Mouse (Mus musculus): Measurements from ENCODE around the gene 1700023F06Rik. TPM values are rescaled to one million over a fixed set of nuclear protein-coding genes. Genes with fewer than 3 reads are reported as not detected.

The 1700023F06Rik gene
- polyA plus RNA-seq, 1 experiment from 2014 or later = 0.38 TPM

DNA sequence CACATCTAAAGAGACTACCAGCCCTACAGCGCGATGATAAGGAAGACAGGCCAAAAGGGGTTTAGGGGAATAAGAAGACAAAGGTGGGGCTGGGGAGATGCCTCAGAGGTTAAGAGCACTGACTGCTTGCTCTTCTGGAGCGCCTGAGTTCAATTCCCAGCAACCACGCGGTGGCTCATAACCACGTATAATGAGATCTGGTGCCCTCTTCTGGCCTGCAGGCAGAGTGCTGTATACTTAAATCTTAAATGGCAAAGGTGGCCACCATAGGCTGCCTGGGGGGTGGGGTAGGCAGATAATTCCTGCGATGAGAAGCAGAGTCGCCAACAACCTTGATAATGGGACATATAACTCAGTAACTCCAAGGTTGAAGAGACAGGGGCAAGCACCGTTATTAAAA lies 29.4 kb upstream of the 1700023F06Rik start:
- H3K27me3 ChIP-seq (replicated peaks; ENCODE audit: insufficient read depth, low read length) = no peaks in the 10 kb centered on the region
- ATAC-seq (no peak), DNase-seq (ENCODE audit: low spot score) (no peak)
- no peak overlapping the region for H3K27ac ChIP-seq (ENCODE audit: low read length)
- H3K4me3 ChIP-seq (ENCODE audit: low read depth, low read length) = no peak overlapping the region
- TF ChIP-seq EP300 (IDR thresholded peaks at IDR 0.05) (no peak), CTCF (IDR thresholded peaks at IDR 0.05) (peak; percentile 48)
- 78% methylated on average over 9 of the region's 9 CpGs for WGBS
- H3K4me1 ChIP-seq (ENCODE audit: insufficient read depth, low read depth, low read length) = peaks cover 5% of the 10 kb centered on the region; the same call in 1 of the 2 replicates
- no peaks in the 10 kb centered on the region for H3K9me3 ChIP-seq (ENCODE audit: low read length)
- H3K9ac ChIP-seq (replicated peaks; ENCODE audit: low read depth) = no peak overlapping the region
- peaks cover 25% of the 10 kb centered on the region; the same call in 1 of the 2 replicates for H3K36me3 ChIP-seq (ENCODE audit: insufficient read depth, low read length)
- no peak overlapping the region for H3K4me2 ChIP-seq (replicated peaks; ENCODE audit: low read depth, low read length)

DNA sequence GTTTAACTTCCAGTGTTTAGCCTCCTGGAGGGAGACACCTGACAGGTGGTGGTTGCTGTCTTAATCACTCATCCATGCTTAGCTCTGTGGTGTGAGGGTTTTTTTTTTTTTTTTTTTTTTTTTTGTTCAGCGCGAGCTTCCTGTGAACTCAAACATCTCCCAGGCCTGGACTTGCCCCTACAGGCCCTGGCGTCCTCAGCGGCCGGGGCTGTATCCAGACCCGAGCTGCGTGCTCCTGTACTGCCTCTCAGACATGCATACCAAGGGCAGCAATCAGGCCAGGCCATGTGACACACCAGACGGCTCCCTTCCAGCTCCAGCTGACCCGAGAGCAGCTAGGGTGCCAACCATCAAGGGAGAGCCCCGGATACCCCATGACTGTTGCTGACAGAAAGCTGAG lies 28.5 kb upstream of the 1700023F06Rik start:
- H3K4me1 ChIP-seq (ENCODE audit: insufficient read depth, low read depth, low read length) = peaks cover 5% of the 10 kb centered on the region; the same call in 1 of the 2 replicates
- ATAC-seq = no peak
- no peaks in the 10 kb centered on the region for H3K27me3 ChIP-seq (replicated peaks; ENCODE audit: insufficient read depth, low read length)
- DNase-seq (ENCODE audit: low spot score) = no peak
- H3K9me3 ChIP-seq (ENCODE audit: low read length) = no peaks in the 10 kb centered on the region
- H3K27ac ChIP-seq (ENCODE audit: low read length) = no peak overlapping the region
- H3K4me2 ChIP-seq (replicated peaks; ENCODE audit: low read depth, low read length) = no peak overlapping the region
- TF ChIP-seq EP300 (IDR thresholded peaks at IDR 0.05) (no peak), CTCF (IDR thresholded peaks at IDR 0.05) (no peak)
- H3K4me3 ChIP-seq (ENCODE audit: low read depth, low read length) = no peak overlapping the region
- WGBS = 70% methylated on average over 10 of the region's 10 CpGs
- H3K9ac ChIP-seq (replicated peaks; ENCODE audit: low read depth) = no peak overlapping the region
- peaks cover 25% of the 10 kb centered on the region; the same call in 1 of the 2 replicates for H3K36me3 ChIP-seq (ENCODE audit: insufficient read depth, low read length)

DNA sequence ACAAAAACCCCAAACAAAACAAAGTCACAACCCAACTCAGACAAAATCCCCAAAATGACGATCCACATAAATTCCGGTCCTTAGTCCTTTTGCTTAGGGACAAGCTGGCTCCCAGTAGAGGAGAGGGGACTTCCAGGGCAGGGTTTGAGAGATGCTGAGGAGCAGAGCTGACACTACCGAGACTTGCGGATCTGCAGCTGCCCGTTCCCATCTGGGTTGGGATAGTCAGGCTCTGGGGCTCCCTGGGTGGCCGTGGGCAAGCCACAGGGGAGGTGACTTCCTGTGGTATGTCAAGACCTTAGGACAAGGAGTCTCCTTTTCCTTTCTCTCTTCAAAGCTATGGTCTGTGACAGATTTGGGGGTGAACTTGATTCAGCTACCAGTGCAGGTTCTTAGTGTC lies 28.1 kb upstream of the 1700023F06Rik start:
- DNase-seq (ENCODE audit: low spot score) (no peak), ATAC-seq (no peak)
- H3K9ac ChIP-seq (replicated peaks; ENCODE audit: low read depth) = no peak overlapping the region
- H3K4me2 ChIP-seq (replicated peaks; ENCODE audit: low read depth, low read length) = no peak overlapping the region
- 87% methylated on average over 6 of the region's 6 CpGs for WGBS
- H3K4me3 ChIP-seq (ENCODE audit: low read depth, low read length) = no peak overlapping the region
- no peaks in the 10 kb centered on the region for H3K9me3 ChIP-seq (ENCODE audit: low read length)
- TF ChIP-seq CTCF (IDR thresholded peaks at IDR 0.05) = no peak
- no peak for TF ChIP-seq EP300 (IDR thresholded peaks at IDR 0.05)
- peaks cover 2% of the 10 kb centered on the region; the same call in 1 of the 2 replicates for H3K4me1 ChIP-seq (ENCODE audit: insufficient read depth, low read depth, low read length)
- H3K36me3 ChIP-seq (ENCODE audit: insufficient read depth, low read length) = peaks cover 25% of the 10 kb centered on the region; the same call in 1 of the 2 replicates
- H3K27me3 ChIP-seq (replicated peaks; ENCODE audit: insufficient read depth, low read length) = no peaks in the 10 kb centered on the region
- H3K27ac ChIP-seq (ENCODE audit: low read length) = no peak overlapping the region

DNA sequence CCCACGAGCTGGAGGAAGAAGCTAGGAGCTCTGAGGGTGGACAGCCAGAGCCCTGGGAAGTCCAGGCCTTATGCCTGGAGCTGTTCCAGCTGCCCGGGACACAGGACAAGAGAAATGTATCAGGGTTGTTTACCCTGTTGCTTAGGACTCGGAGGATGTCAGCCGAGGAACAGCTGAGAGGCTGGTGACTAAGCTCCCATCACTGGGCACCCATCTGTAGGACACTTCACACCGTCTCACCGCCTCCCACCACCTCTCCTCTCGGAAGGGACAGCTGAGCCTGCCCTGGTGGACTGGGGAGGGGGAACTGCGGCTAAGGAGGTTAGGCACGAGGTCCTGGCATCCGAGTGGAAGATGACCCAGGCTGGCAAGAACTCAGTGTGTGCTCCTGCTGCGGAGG lies 27.3 kb upstream of the 1700023F06Rik start:
- no peaks in the 10 kb centered on the region for H3K27me3 ChIP-seq (replicated peaks; ENCODE audit: insufficient read depth, low read length)
- H3K9me3 ChIP-seq (ENCODE audit: low read length) = no peaks in the 10 kb centered on the region
- H3K9ac ChIP-seq (replicated peaks; ENCODE audit: low read depth) = no peak overlapping the region
- H3K4me3 ChIP-seq (ENCODE audit: low read depth, low read length) = no peak overlapping the region
- no peaks in the 10 kb centered on the region for H3K4me1 ChIP-seq (ENCODE audit: insufficient read depth, low read depth, low read length)
- peaks cover 25% of the 10 kb centered on the region for H3K36me3 ChIP-seq (ENCODE audit: insufficient read depth, low read length)
- peak; percentile 84 for DNase-seq (ENCODE audit: low spot score)
- ATAC-seq = peak; percentile 85
- TF ChIP-seq EP300 (IDR thresholded peaks at IDR 0.05) = no peak
- no peak for TF ChIP-seq CTCF (IDR thresholded peaks at IDR 0.05)
- H3K27ac ChIP-seq (ENCODE audit: low read length) = no peak overlapping the region
- H3K4me2 ChIP-seq (replicated peaks; ENCODE audit: low read depth, low read length) = no peak overlapping the region
- WGBS = 34% methylated on average over 11 of the region's 11 CpGs

DNA sequence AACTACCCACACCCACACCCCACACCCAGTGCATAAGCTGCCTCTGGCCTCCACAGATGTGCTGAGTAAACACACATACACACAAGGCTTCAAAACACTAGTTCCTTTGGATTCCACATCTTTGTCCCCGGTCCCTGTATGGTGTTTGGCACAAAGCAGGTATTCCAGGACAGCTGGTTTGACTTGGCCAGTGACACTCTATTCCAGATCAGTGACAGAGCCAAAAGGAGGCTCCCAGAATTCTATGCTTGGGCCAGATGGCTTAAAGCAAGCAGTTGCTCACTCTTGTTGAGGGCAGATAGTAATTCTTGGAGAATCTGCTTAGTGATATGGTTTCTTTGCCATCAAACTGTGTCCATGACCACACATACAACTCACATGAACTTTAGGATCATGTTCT lies 26.1 kb upstream of the 1700023F06Rik start:
- Histone ChIP-seq H3K4me2 (replicated peaks; ENCODE audit: low read depth, low read length) (no peak overlapping the region), H3K9ac (replicated peaks; ENCODE audit: low read depth) (no peak overlapping the region), H3K4me1 (ENCODE audit: insufficient read depth, low read depth, low read length) (no peaks in the 10 kb centered on the region), H3K27ac (ENCODE audit: low read length) (no peak overlapping the region), H3K36me3 (ENCODE audit: insufficient read depth, low read length) (peaks cover 34% of the 10 kb centered on the region), H3K4me3 (ENCODE audit: low read depth, low read length) (no peak overlapping the region), H3K9me3 (ENCODE audit: low read length) (no peaks in the 10 kb centered on the region), H3K27me3 (replicated peaks; ENCODE audit: insufficient read depth, low read length) (no peaks in the 10 kb centered on the region)
- no peak for DNase-seq (ENCODE audit: low spot score)
- 46% methylated on average over 1 of the region's 1 CpGs for WGBS
- TF ChIP-seq EP300 (IDR thresholded peaks at IDR 0.05) (no peak), CTCF (IDR thresholded peaks at IDR 0.05) (no peak)
- ATAC-seq = no peak

DNA sequence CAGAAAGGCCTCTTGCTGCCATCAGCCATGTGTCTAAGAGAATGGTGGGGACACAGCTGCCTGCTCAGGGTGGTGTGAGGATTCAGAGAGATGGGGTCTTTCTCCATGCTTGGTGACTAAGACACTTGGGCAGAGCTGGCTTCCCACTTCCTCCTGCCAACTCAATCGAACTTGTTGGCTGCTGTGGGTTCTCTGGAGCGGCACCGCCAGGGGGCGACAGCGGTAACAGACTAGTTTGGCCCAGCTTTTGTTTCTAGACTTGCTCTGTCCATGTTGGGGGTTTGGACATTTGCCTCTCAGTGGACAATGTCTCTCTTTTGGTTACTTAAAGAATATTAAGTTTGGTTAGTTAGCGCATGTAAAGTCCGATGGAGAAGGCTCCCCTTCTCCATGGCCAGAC lies 24.6 kb upstream of the 1700023F06Rik start:
- Histone ChIP-seq H3K9me3 (ENCODE audit: low read length) (no peaks in the 10 kb centered on the region), H3K4me1 (ENCODE audit: insufficient read depth, low read depth, low read length) (no peaks in the 10 kb centered on the region), H3K4me2 (replicated peaks; ENCODE audit: low read depth, low read length) (no peak overlapping the region), H3K27ac (ENCODE audit: low read length) (no peak overlapping the region), H3K27me3 (replicated peaks; ENCODE audit: insufficient read depth, low read length) (no peaks in the 10 kb centered on the region), H3K36me3 (ENCODE audit: insufficient read depth, low read length) (peaks cover 28% of the 10 kb centered on the region; the same call in 1 of the 2 replicates), H3K4me3 (ENCODE audit: low read depth, low read length) (no peak overlapping the region), H3K9ac (replicated peaks; ENCODE audit: low read depth) (no peak overlapping the region)
- TF ChIP-seq CTCF (IDR thresholded peaks at IDR 0.05) (peak; percentile 93), EP300 (IDR thresholded peaks at IDR 0.05) (no peak)
- WGBS = 27% methylated on average over 7 of the region's 7 CpGs
- ATAC-seq (peak; percentile 31), DNase-seq (ENCODE audit: low spot score) (peak; percentile 91)

DNA sequence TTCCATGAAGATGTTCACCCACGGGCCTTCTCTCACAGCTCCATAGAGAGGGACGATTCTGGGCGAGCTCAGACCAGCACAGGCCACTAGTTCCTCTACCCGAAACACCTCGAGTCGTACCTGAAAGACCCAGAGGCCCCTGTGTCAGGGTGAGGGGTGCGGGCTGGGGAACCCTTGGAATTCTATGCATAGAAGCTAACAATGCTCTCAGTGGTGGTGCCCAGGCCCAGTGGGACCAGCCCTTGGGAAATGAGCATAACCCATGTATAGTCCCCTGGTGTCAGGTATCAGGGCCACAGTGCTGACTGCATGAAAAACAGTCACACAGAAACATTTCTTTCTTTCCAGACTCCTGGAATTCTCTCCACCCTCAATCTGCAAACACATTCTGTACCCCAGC lies 23.0 kb upstream of the 1700023F06Rik start:
- no peak overlapping the region for H3K4me3 ChIP-seq (ENCODE audit: low read depth, low read length)
- no peak overlapping the region for H3K9ac ChIP-seq (replicated peaks; ENCODE audit: low read depth)
- H3K4me1 ChIP-seq (ENCODE audit: insufficient read depth, low read depth, low read length) = no peaks in the 10 kb centered on the region
- 91% methylated on average over 7 of the region's 7 CpGs for WGBS
- TF ChIP-seq EP300 (IDR thresholded peaks at IDR 0.05) (no peak), CTCF (IDR thresholded peaks at IDR 0.05) (no peak)
- H3K27ac ChIP-seq (ENCODE audit: low read length) = no peak overlapping the region
- H3K4me2 ChIP-seq (replicated peaks; ENCODE audit: low read depth, low read length) = no peak overlapping the region
- DNase-seq (ENCODE audit: low spot score) (no peak), ATAC-seq (no peak)
- peaks cover 22% of the 10 kb centered on the region; the same call in 1 of the 2 replicates for H3K36me3 ChIP-seq (ENCODE audit: insufficient read depth, low read length)
- no peaks in the 10 kb centered on the region for H3K27me3 ChIP-seq (replicated peaks; ENCODE audit: insufficient read depth, low read length)
- H3K9me3 ChIP-seq (ENCODE audit: low read length) = no peaks in the 10 kb centered on the region

Measured in lung, postnatal 0 days (tissue).